Mouse (Mus musculus): ENCODE data around the gene Scn1a. TPM values are rescaled to one million over a fixed set of nuclear protein-coding genes. Genes with fewer than 3 reads are reported as not detected.
A peak's percentile ranks its signal among the peaks of the same experiment; 100 is the strongest.

The Scn1a gene
- polyA plus RNA-seq (2015; fragmentation: Nextera tagmentation; extraction: Ambion mirVana): 0.12 and 0.18 TPM in 2 replicates

GRCm38 (mm10) chr2:66440711-66441110, at the start of gene Scn1a:
TSS of gene Scn1a (minus strand) at chr2:66440840.
- no peak for ATAC-seq
- WGBS: 13% methylated on average over 7 of the region's 7 CpGs
- H3K4me3 ChIP-seq (ENCODE audit: low read length): peak within 1 kb of the TSS; percentile 21; the same call in 1 of the 2 replicates

GRCm38 (mm10) chr2:66478395-66478794, 37.8 kb upstream of the Scn1a start:
- WGBS: 60% methylated on average over 2 of the region's 2 CpGs
- peak; percentile 71; the same call in 1 of the 2 replicates for ATAC-seq
- H3K9ac ChIP-seq (ENCODE audit: low read depth, low read length): no peak overlapping the region

More at GRCm38 (mm10) chr2:66440711-66441110, at the start of gene Scn1a:
- H3K4me1 ChIP-seq (ENCODE audit: control insufficient read depth, insufficient read depth, low read length): no peaks in the 10 kb centered on the region
- no peak within 1 kb of the TSS for H3K9ac ChIP-seq (ENCODE audit: low read depth, low read length)
- H3K36me3 ChIP-seq (ENCODE audit: control insufficient read depth, insufficient read depth, low read length): no peaks in the 10 kb centered on the region
- H3K9me3 ChIP-seq (ENCODE audit: control insufficient read depth, low read length): no peaks in the 10 kb centered on the region
- peak within 1 kb of the TSS; percentile 50 for H3K4me2 ChIP-seq (ENCODE audit: low read depth, low read length)
- H3K27ac ChIP-seq (ENCODE audit: low read length): no peak within 1 kb of the TSS
- no peaks in the 10 kb centered on the region for H3K27me3 ChIP-seq (replicated peaks; ENCODE audit: control insufficient read depth, insufficient read depth, low read length)

GRCm38 (mm10) chr2:66473181-66473822, 32.7 kb upstream of the Scn1a start:
- ATAC-seq: no peak
- Histone ChIP-seq H3K4me3 (ENCODE audit: low read length) (no peak overlapping the region), H3K4me1 (ENCODE audit: control insufficient read depth, insufficient read depth, low read length) (no peaks in the 10 kb centered on the region), H3K36me3 (ENCODE audit: control insufficient read depth, insufficient read depth, low read length) (no peaks in the 10 kb centered on the region), H3K4me2 (ENCODE audit: low read depth, low read length) (no peak overlapping the region), H3K9me3 (ENCODE audit: control insufficient read depth, low read length) (no peaks in the 10 kb centered on the region), H3K27me3 (replicated peaks; ENCODE audit: control insufficient read depth, insufficient read depth, low read length) (no peaks in the 10 kb centered on the region), H3K27ac (ENCODE audit: low read length) (no peak overlapping the region), H3K9ac (ENCODE audit: low read depth, low read length) (no peak overlapping the region)
- 41% methylated on average over 3 of the region's 3 CpGs for WGBS

More at GRCm38 (mm10) chr2:66478395-66478794, 37.8 kb upstream of the Scn1a start:
- H3K27me3 ChIP-seq (replicated peaks; ENCODE audit: control insufficient read depth, insufficient read depth, low read length): no peaks in the 10 kb centered on the region
- no peak overlapping the region for H3K4me3 ChIP-seq (ENCODE audit: low read length)
- H3K9me3 ChIP-seq (ENCODE audit: control insufficient read depth, low read length): no peaks in the 10 kb centered on the region
- no peaks in the 10 kb centered on the region for H3K4me1 ChIP-seq (ENCODE audit: control insufficient read depth, insufficient read depth, low read length)
- H3K27ac ChIP-seq (ENCODE audit: low read length): no peak overlapping the region
- no peaks in the 10 kb centered on the region for H3K36me3 ChIP-seq (ENCODE audit: control insufficient read depth, insufficient read depth, low read length)
- no peak overlapping the region for H3K4me2 ChIP-seq (ENCODE audit: low read depth, low read length)

GRCm38 (mm10) chr2:66465484-66465883, 24.8 kb upstream of the Scn1a start:
- H3K36me3 ChIP-seq (ENCODE audit: control insufficient read depth, insufficient read depth, low read length): no peaks in the 10 kb centered on the region
- ATAC-seq: no peak
- no peak overlapping the region for H3K4me3 ChIP-seq (ENCODE audit: low read length)
- no peaks in the 10 kb centered on the region for H3K4me1 ChIP-seq (ENCODE audit: control insufficient read depth, insufficient read depth, low read length)
- 43% methylated on average over 3 of the region's 3 CpGs for WGBS
- no peak overlapping the region for H3K27ac ChIP-seq (ENCODE audit: low read length)
- H3K9ac ChIP-seq (ENCODE audit: low read depth, low read length): no peak overlapping the region
- no peaks in the 10 kb centered on the region for H3K9me3 ChIP-seq (ENCODE audit: control insufficient read depth, low read length)
- H3K4me2 ChIP-seq (ENCODE audit: low read depth, low read length): no peak overlapping the region
- H3K27me3 ChIP-seq (replicated peaks; ENCODE audit: control insufficient read depth, insufficient read depth, low read length): no peaks in the 10 kb centered on the region

GRCm38 (mm10) chr2:66464874-66465458, 24.3 kb upstream of the Scn1a start:
- WGBS: 70% methylated on average over 2 of the region's 2 CpGs
- Histone ChIP-seq H3K9me3 (ENCODE audit: control insufficient read depth, low read length) (no peaks in the 10 kb centered on the region), H3K27ac (ENCODE audit: low read length) (no peak overlapping the region), H3K4me1 (ENCODE audit: control insufficient read depth, insufficient read depth, low read length) (no peaks in the 10 kb centered on the region), H3K4me2 (ENCODE audit: low read depth, low read length) (no peak overlapping the region), H3K9ac (ENCODE audit: low read depth, low read length) (no peak overlapping the region), H3K27me3 (replicated peaks; ENCODE audit: control insufficient read depth, insufficient read depth, low read length) (no peaks in the 10 kb centered on the region), H3K4me3 (ENCODE audit: low read length) (no peak overlapping the region), H3K36me3 (ENCODE audit: control insufficient read depth, insufficient read depth, low read length) (no peaks in the 10 kb centered on the region)
- ATAC-seq: no peak

GRCm38 (mm10) chr2:66463916-66464315, 23.3 kb upstream of the Scn1a start:
- Histone ChIP-seq H3K36me3 (ENCODE audit: control insufficient read depth, insufficient read depth, low read length) (no peaks in the 10 kb centered on the region), H3K27me3 (replicated peaks; ENCODE audit: control insufficient read depth, insufficient read depth, low read length) (no peaks in the 10 kb centered on the region), H3K27ac (ENCODE audit: low read length) (no peak overlapping the region), H3K9ac (ENCODE audit: low read depth, low read length) (no peak overlapping the region), H3K9me3 (ENCODE audit: control insufficient read depth, low read length) (no peaks in the 10 kb centered on the region), H3K4me2 (ENCODE audit: low read depth, low read length) (no peak overlapping the region), H3K4me3 (ENCODE audit: low read length) (no peak overlapping the region), H3K4me1 (ENCODE audit: control insufficient read depth, insufficient read depth, low read length) (no peaks in the 10 kb centered on the region)
- no peak for ATAC-seq
- WGBS: 87% methylated on average over 6 of the region's 6 CpGs

- Histone ChIP-seq H3K4me2 (ENCODE audit: low read depth, low read length) (no peak overlapping the region), H3K36me3 (ENCODE audit: control insufficient read depth, insufficient read depth, low read length) (no peaks in the 10 kb centered on the region), H3K4me3 (ENCODE audit: low read length) (no peak overlapping the region), H3K27me3 (replicated peaks; ENCODE audit: control insufficient read depth, insufficient read depth, low read length) (no peaks in the 10 kb centered on the region), H3K27ac (ENCODE audit: low read length) (no peak overlapping the region), H3K4me1 (ENCODE audit: control insufficient read depth, insufficient read depth, low read length) (no peaks in the 10 kb centered on the region), H3K9me3 (ENCODE audit: control insufficient read depth, low read length) (no peaks in the 10 kb centered on the region), H3K9ac (ENCODE audit: low read depth, low read length) (no peak overlapping the region)
- 85% methylated on average over 1 of the region's 1 CpGs for WGBS
- ATAC-seq: no peak
Measured at GRCm38 (mm10) chr2:66462458-66462857, 21.8 kb upstream of the Scn1a start.

GRCm38 (mm10) chr2:66439764-66440471, 722 bp downstream of the Scn1a start:
- Histone ChIP-seq H3K27ac (ENCODE audit: low read length) (no peak overlapping the region), H3K9ac (ENCODE audit: low read depth, low read length) (no peak overlapping the region), H3K36me3 (ENCODE audit: control insufficient read depth, insufficient read depth, low read length) (no peaks in the 10 kb centered on the region), H3K27me3 (replicated peaks; ENCODE audit: control insufficient read depth, insufficient read depth, low read length) (no peaks in the 10 kb centered on the region), H3K4me1 (ENCODE audit: control insufficient read depth, insufficient read depth, low read length) (no peaks in the 10 kb centered on the region), H3K4me2 (ENCODE audit: low read depth, low read length) (peak overlapping the region; percentile 50), H3K4me3 (ENCODE audit: low read length) (peak overlapping the region; percentile 21; the same call in 1 of the 2 replicates), H3K9me3 (ENCODE audit: control insufficient read depth, low read length) (no peaks in the 10 kb centered on the region)
- 9% methylated on average over 21 of the region's 21 CpGs for WGBS
- no peak for ATAC-seq

- no peaks in the 10 kb centered on the region for H3K4me1 ChIP-seq (ENCODE audit: control insufficient read depth, insufficient read depth, low read length)
- H3K9me3 ChIP-seq (ENCODE audit: control insufficient read depth, low read length): no peaks in the 10 kb centered on the region
- no peak for ATAC-seq
- H3K4me3 ChIP-seq (ENCODE audit: low read length): no peak overlapping the region
- no peaks in the 10 kb centered on the region for H3K36me3 ChIP-seq (ENCODE audit: control insufficient read depth, insufficient read depth, low read length)
- WGBS: 78% methylated on average over 3 of the region's 3 CpGs
- H3K27me3 ChIP-seq (replicated peaks; ENCODE audit: control insufficient read depth, insufficient read depth, low read length): no peaks in the 10 kb centered on the region
- H3K4me2 ChIP-seq (ENCODE audit: low read depth, low read length): no peak overlapping the region
- no peak overlapping the region for H3K9ac ChIP-seq (ENCODE audit: low read depth, low read length)
- H3K27ac ChIP-seq (ENCODE audit: low read length): no peak overlapping the region
Measured at GRCm38 (mm10) chr2:66436286-66436685, 4.4 kb downstream of the Scn1a start.
